Mouse (Mus musculus) stomach, embryonic 15.5 days (tissue): ENCODE data around the gene Dnajb6. TPM values are rescaled to one million over a fixed set of nuclear protein-coding genes. Genes with fewer than 3 reads are reported as not detected.

ENCODE experiments used
- ATAC-seq: fragments of 200-750 bp; cut with Nextera tagmentation; 2 replicates; pipeline ENCODE4 v1.8.0; 2017; ENCODE audit warnings: low read depth, moderate number of reproducible peaks, moderate TSS enrichment; ENCODE audit not compliant: insufficient read depth, low FRiP score
- H3K27ac ChIP-seq: fragments of 300-500 bp; sonication (generic); 2 replicates; pipeline ENCODE4 v1.5.1; 2015; ENCODE audit warnings: mild to moderate bottlenecking, inconsistent platforms
- H3K27me3 ChIP-seq: fragments of 300-500 bp; sonication (generic); replicated peaks from 2 replicates; pipeline ENCODE4 v1.6.1; 2015; ENCODE audit warnings: inconsistent platforms
- H3K36me3 ChIP-seq: fragments of 300-500 bp; sonication (generic); 2 replicates; pipeline ENCODE4 v1.6.1; 2015; ENCODE audit warnings: inconsistent platforms
- H3K4me1 ChIP-seq: fragments of 300-500 bp; sonication (generic); 2 replicates; pipeline ENCODE4 v1.6.1; 2015; ENCODE audit warnings: inconsistent platforms
- H3K4me2 ChIP-seq: fragments of 300-500 bp; sonication (generic); 2 replicates; pipeline ENCODE4 v1.6.1; 2015; ENCODE audit warnings: mild to moderate bottlenecking, inconsistent platforms
- H3K4me3 ChIP-seq: fragments of 300-500 bp; sonication (generic); replicated peaks from 2 replicates; pipeline ENCODE4 v1.5.1; 2015; ENCODE audit warnings: inconsistent platforms
- H3K9ac ChIP-seq: fragments of 300-500 bp; sonication (generic); 2 replicates; pipeline ENCODE4 v1.6.1; 2015; ENCODE audit warnings: inconsistent platforms
- H3K9me3 ChIP-seq: fragments of 300-500 bp; sonication (generic); 2 replicates; pipeline ENCODE4 v1.6.1; 2016; ENCODE audit warnings: inconsistent platforms
- WGBS: fragments of 180-500 bp; shearing (Covaris S2); methylation state at CpG from one replicate; pipeline ENCODE4 v1.1.7; 2015; 5-methylcytosine and 5-hydroxymethylcytosine counted together
- polyA plus RNA-seq: library from polyadenylated mRNA; unstranded; fragments of >200 nt; fragmentation: Nextera tagmentation; extraction: Ambion mirVana; gene quantifications from 2 replicates; pipeline ENCODE4 v1.2.1, GENCODE M21; 2015

The Dnajb6 gene
- polyA plus RNA-seq, 1 experiment from 2014 or later = 130 TPM

DNA sequence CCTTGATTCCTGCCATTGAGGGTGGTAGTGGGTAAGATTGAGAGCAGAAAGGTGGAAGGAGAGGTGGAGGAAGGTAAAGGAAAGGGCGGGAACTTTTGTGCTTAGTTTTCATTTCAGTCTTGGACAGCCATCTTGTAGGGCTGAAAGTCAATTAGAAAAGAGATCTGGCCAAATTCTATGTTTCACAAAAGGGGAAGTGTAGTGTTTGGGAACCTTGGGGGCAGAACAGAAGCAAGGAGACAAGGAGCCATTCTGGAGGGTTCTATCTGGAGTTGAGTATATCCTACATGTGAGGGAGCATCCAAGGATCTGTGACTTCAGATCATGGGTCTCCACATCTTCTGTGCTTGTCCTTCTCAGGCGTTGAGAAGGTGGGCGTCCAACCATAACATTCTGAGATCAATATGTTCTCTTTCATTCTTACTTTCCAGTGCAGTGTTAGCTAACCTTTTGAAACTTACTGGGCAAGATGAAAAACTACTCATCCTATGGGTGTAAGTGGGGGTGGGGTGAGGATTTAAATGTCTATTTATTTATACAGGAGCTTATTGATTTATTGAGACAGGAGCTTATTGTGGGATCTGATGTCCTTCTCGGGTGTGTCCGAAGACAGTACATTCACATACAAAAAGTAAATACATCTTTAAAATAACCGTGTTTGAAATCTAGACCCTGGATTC lies 517 bp upstream of the Dnajb6 start:
- H3K27me3 ChIP-seq = no peaks in the 10 kb centered on the region
- no peak for ATAC-seq
- H3K36me3 ChIP-seq = no peaks in the 10 kb centered on the region
- H3K4me2 ChIP-seq = peak overlapping the region; percentile 65
- peak overlapping the region; percentile 20; the same call in 1 of the 2 replicates for H3K9ac ChIP-seq
- H3K9me3 ChIP-seq = no peaks in the 10 kb centered on the region
- H3K27ac ChIP-seq = peak overlapping the region; percentile 93
- peak overlapping the region; percentile 83 for H3K4me3 ChIP-seq
- H3K4me1 ChIP-seq = peaks cover 5% of the 10 kb centered on the region; the same call in 1 of the 2 replicates
- 45% methylated on average over 6 of the region's 6 CpGs for WGBS

DNA sequence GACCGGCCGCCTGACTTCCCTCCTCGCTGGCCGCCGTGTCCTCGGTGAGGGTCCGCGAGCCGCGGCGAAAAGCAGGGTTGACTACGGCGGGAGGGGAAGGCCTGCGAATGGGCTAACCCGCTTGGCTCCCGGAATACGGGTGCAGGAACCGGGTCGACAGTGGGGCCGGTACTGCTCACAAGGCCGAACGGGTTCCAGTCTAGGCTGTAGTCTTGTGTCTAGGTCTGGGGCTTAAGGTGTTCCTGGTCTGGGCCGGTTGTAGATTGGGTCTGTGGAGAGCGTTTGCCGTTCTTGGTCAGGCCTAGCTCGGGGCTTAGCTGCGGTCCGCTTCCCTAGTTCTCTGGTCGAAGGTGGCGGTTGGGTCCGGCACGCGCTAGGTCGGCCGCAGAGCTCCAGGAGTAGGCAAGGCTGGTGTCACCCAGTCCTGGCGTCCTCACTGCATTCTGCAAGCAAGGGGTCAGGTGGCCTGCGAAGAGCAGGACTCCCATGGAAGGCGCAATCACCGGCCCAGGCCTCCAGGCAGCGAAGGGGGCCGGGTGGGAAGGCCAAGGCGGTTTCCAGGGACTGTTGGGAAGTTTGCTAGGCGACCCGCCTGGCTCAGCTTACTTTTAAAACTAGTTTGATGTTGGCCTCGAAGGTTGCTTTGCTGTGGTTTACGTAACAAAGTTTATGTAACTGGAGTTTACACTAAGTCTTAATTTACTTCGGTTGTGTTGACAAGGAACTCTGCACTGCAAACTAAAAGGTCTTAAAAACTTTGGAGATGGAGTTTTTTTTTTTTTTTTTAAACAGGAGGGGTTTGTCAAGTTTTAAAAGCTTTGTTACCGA lies 799 bp downstream of the Dnajb6 start:
- Histone ChIP-seq H3K36me3 (no peaks in the 10 kb centered on the region), H3K4me3 (peak overlapping the region; percentile 83), H3K4me2 (peak overlapping the region; percentile 65), H3K9me3 (no peaks in the 10 kb centered on the region), H3K27me3 (no peaks in the 10 kb centered on the region), H3K4me1 (peaks cover 5% of the 10 kb centered on the region; the same call in 1 of the 2 replicates), H3K27ac (peak overlapping the region; percentile 93), H3K9ac (peak overlapping the region; percentile 85)
- 1% methylated on average over 48 of the region's 48 CpGs for WGBS
- peak; percentile 45 for ATAC-seq

- Histone ChIP-seq H3K9me3 (no peaks in the 10 kb centered on the region), H3K4me2 (peak overlapping the region; percentile 65), H3K27ac (0 out of 2 replicates have a peak overlapping the region, but pooled peaks have one; percentile 93), H3K36me3 (no peaks in the 10 kb centered on the region), H3K4me3 (peak overlapping the region; percentile 83), H3K4me1 (peaks cover 5% of the 10 kb centered on the region; the same call in 1 of the 2 replicates), H3K9ac (peak overlapping the region; percentile 85; the same call in 1 of the 2 replicates), H3K27me3 (no peaks in the 10 kb centered on the region)
- no peak for ATAC-seq
- 45% methylated on average over 9 of the region's 9 CpGs for WGBS
These were observed 1.5 kb downstream of the Dnajb6 start for GRCm38 (mm10) chr5:29736942-29737341.

DNA sequence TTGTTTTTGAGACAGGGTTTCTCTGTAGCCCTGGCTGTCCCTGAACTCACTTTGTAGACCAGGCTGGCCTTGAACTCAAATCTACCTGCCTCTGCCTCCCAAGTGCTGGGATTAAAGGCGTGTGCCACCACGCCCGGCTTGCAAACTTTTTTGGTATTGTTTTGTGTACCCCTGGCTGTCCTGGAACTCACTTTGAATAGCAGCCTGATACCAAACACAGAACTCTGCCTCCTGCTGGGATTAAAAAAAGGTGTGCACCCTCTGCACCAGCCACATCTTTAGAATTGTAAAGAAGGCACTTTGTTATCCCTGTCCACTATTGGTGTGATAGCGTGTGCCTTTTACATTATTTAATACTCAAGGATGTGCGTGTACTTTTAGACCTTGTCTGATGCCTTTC lies 2.0 kb downstream of the Dnajb6 start:
- H3K9me3 ChIP-seq = no peaks in the 10 kb centered on the region
- H3K9ac ChIP-seq = no peak overlapping the region
- no peak overlapping the region for H3K27ac ChIP-seq
- H3K36me3 ChIP-seq = no peaks in the 10 kb centered on the region
- WGBS = 87% methylated on average over 5 of the region's 5 CpGs
- H3K27me3 ChIP-seq = no peaks in the 10 kb centered on the region
- H3K4me3 ChIP-seq = peak overlapping the region; percentile 83; the same call in 1 of the 2 replicates
- H3K4me2 ChIP-seq = peak overlapping the region; percentile 65
- peaks cover 5% of the 10 kb centered on the region; the same call in 1 of the 2 replicates for H3K4me1 ChIP-seq
- no peak for ATAC-seq

- H3K27me3 ChIP-seq = no peaks in the 10 kb centered on the region
- peaks cover 5% of the 10 kb centered on the region; the same call in 1 of the 2 replicates for H3K4me1 ChIP-seq
- no peak overlapping the region for H3K9ac ChIP-seq
- no peak overlapping the region for H3K4me3 ChIP-seq
- H3K27ac ChIP-seq = no peak overlapping the region
- no peaks in the 10 kb centered on the region for H3K36me3 ChIP-seq
- no peak for ATAC-seq
- H3K4me2 ChIP-seq = no peak overlapping the region
- no peaks in the 10 kb centered on the region for H3K9me3 ChIP-seq
- 82% methylated on average over 4 of the region's 4 CpGs for WGBS
These were observed 2.6 kb downstream of the Dnajb6 start for GRCm38 (mm10) chr5:29738076-29738475.

DNA sequence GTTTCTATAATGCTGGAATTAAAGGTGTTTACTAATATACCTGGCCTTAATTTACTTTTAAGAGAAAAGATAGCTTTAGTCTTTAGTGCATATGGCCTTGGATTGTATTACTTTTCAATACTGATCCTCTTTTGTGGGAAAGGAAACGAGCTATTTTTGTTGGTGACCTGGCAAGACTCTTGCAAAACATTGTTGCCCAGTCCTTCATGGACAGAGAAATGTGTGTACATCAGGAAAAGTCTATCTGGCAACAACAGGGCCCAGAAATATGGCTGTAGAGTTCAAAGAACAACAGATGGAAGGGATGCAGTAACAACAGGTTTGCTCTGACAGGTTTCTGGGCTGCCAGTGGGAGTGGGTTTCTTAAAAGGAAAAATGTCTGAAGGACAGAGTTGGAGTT lies 5.2 kb downstream of the Dnajb6 start:
- Histone ChIP-seq H3K4me3 (no peak overlapping the region), H3K4me1 (peaks cover 5% of the 10 kb centered on the region; the same call in 1 of the 2 replicates), H3K9ac (no peak overlapping the region), H3K9me3 (no peaks in the 10 kb centered on the region), H3K27ac (no peak overlapping the region), H3K4me2 (no peak overlapping the region), H3K36me3 (no peaks in the 10 kb centered on the region), H3K27me3 (no peaks in the 10 kb centered on the region)
- WGBS = 84% methylated on average over 1 of the region's 1 CpGs
- no peak for ATAC-seq

GRCm38 (mm10) chr5:29741093-29741492 lies 5.6 kb downstream of the Dnajb6 start:
- no peak overlapping the region for H3K4me3 ChIP-seq
- H3K9ac ChIP-seq = no peak overlapping the region
- no peak for ATAC-seq
- peaks cover 5% of the 10 kb centered on the region; the same call in 1 of the 2 replicates for H3K4me1 ChIP-seq
- WGBS = 77% methylated on average over 4 of the region's 4 CpGs
- no peak overlapping the region for H3K27ac ChIP-seq
- no peaks in the 10 kb centered on the region for H3K36me3 ChIP-seq
- no peaks in the 10 kb centered on the region for H3K9me3 ChIP-seq
- no peak overlapping the region for H3K4me2 ChIP-seq
- no peaks in the 10 kb centered on the region for H3K27me3 ChIP-seq

- Histone ChIP-seq H3K4me2 (no peak overlapping the region), H3K27ac (no peak overlapping the region), H3K27me3 (no peaks in the 10 kb centered on the region), H3K4me3 (no peak overlapping the region), H3K4me1 (no peaks in the 10 kb centered on the region), H3K36me3 (peaks cover 8% of the 10 kb centered on the region), H3K9me3 (no peaks in the 10 kb centered on the region), H3K9ac (no peak overlapping the region)
- ATAC-seq = no peak
- WGBS = 96% methylated on average over 2 of the region's 2 CpGs
These were observed 12.2 kb downstream of the Dnajb6 start for GRCm38 (mm10) chr5:29747661-29748060.

GRCm38 (mm10) chr5:29751306-29751705 lies 15.8 kb downstream of the Dnajb6 start:
- Histone ChIP-seq H3K27ac (no peak overlapping the region), H3K4me1 (no peaks in the 10 kb centered on the region), H3K9ac (no peak overlapping the region), H3K9me3 (no peaks in the 10 kb centered on the region), H3K4me3 (no peak overlapping the region), H3K4me2 (no peak overlapping the region), H3K36me3 (peaks cover 31% of the 10 kb centered on the region), H3K27me3 (no peaks in the 10 kb centered on the region)
- no peak for ATAC-seq

DNA sequence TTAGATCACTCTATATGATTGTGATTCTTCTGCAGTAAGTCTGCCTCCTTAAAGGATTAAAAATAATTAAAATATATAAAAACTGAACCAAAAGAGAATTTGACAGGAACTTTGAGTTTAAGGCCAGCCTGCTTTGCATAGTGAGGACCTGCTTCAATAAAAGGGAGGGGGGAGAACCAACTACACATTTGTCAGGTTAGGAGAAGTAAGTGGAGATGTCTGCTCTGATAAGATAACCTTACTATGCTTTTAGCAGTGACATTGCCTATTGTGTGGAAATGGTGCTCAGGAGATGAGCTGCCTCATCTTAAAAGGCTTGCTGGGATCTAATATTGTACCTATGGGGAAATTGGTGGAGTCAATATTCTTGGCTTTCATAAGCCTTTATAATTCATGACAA lies 17.4 kb downstream of the Dnajb6 start:
- no peak overlapping the region for H3K4me3 ChIP-seq
- H3K9me3 ChIP-seq = no peaks in the 10 kb centered on the region
- H3K4me1 ChIP-seq = no peaks in the 10 kb centered on the region
- H3K9ac ChIP-seq = no peak overlapping the region
- H3K4me2 ChIP-seq = no peak overlapping the region
- H3K36me3 ChIP-seq = peaks cover 42% of the 10 kb centered on the region
- no peaks in the 10 kb centered on the region for H3K27me3 ChIP-seq
- no peak overlapping the region for H3K27ac ChIP-seq
- ATAC-seq = no peak

DNA sequence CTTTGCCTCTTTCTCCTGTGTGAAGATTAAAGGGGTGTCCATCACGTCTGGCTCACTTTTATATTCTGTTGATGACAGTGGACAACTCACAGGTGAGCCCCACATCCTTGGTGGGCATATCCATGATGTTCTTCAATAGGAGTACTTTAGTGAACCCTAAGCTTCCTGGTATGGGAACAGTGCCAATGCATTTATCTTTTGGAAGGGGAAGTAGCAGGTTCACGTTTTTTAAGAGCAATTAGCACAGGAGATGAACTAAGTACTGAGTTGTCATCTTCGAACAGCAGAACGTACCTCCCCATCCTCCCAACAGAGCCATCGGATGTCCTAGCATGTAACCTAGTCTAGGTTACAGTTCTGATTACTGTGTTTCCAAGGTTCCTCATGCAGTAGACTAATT lies 23.8 kb downstream of the Dnajb6 start:
- H3K36me3 ChIP-seq = peaks cover 27% of the 10 kb centered on the region
- ATAC-seq = no peak
- H3K27ac ChIP-seq = no peak overlapping the region
- WGBS = 78% methylated on average over 5 of the region's 5 CpGs
- H3K4me1 ChIP-seq = no peaks in the 10 kb centered on the region
- no peaks in the 10 kb centered on the region for H3K9me3 ChIP-seq
- H3K9ac ChIP-seq = no peak overlapping the region
- H3K4me3 ChIP-seq = no peak overlapping the region
- H3K4me2 ChIP-seq = no peak overlapping the region
- H3K27me3 ChIP-seq = no peaks in the 10 kb centered on the region

GRCm38 (mm10) chr5:29770935-29771334 lies 35.4 kb downstream of the Dnajb6 start:
- Histone ChIP-seq H3K4me1 (no peaks in the 10 kb centered on the region), H3K36me3 (0 out of 2 replicates have a peak, but pooled peaks cover 5% of the 10 kb centered on the region), H3K27me3 (no peaks in the 10 kb centered on the region), H3K27ac (no peak overlapping the region), H3K4me2 (no peak overlapping the region), H3K9me3 (no peaks in the 10 kb centered on the region), H3K4me3 (no peak overlapping the region), H3K9ac (no peak overlapping the region)
- 80% methylated on average over 1 of the region's 1 CpGs for WGBS
- no peak for ATAC-seq
